Mouse (Mus musculus) embryonic facial prominence, embryonic 12.5 days (tissue): ENCODE measurements around the gene Styxl1. TPM values are rescaled to one million over a fixed set of nuclear protein-coding genes. Genes with fewer than 3 reads are reported as not detected.

ENCODE experiments used
- ATAC-seq: fragments of 200-750 bp; cut with Nextera tagmentation; 2 replicates; pipeline ENCODE4 v1.8.0; 2017; ENCODE audit not compliant: insufficient number of reproducible peaks, insufficient read depth, low FRiP score, low TSS enrichment
- H3K27ac ChIP-seq: fragments of 300-500 bp; sonication (generic); 2 replicates; pipeline ENCODE4 v1.5.1; 2016; ENCODE audit warnings: mild to moderate bottlenecking
- H3K27me3 ChIP-seq: fragments of 300-500 bp; sonication (generic); 2 replicates; pipeline ENCODE4 v1.6.1; 2016; ENCODE audit warnings: mild to moderate bottlenecking, moderate library complexity
- H3K36me3 ChIP-seq: fragments of 300-500 bp; sonication (generic); 2 replicates; pipeline ENCODE4 v1.6.1; 2016; ENCODE audit warnings: mild to moderate bottlenecking
- H3K4me1 ChIP-seq: fragments of 300-500 bp; sonication (generic); 2 replicates; pipeline ENCODE4 v1.6.1; 2016
- H3K4me2 ChIP-seq: fragments of 300-500 bp; sonication (generic); replicated peaks from 2 replicates; pipeline ENCODE4 v1.6.1; 2016; ENCODE audit warnings: mild to moderate bottlenecking, moderate library complexity
- H3K4me3 ChIP-seq: fragments of 300-500 bp; sonication (generic); 2 replicates; pipeline ENCODE4 v1.5.1; 2016; ENCODE audit warnings: mild to moderate bottlenecking
- H3K9ac ChIP-seq: fragments of 300-500 bp; sonication (generic); 2 replicates; pipeline ENCODE4 v1.6.1; 2016; ENCODE audit warnings: mild to moderate bottlenecking, moderate library complexity
- H3K9me3 ChIP-seq: fragments of 300-500 bp; sonication (generic); 2 replicates; pipeline ENCODE4 v1.6.1; 2016; ENCODE audit warnings: mild to moderate bottlenecking, moderate library complexity
- WGBS: fragments of 180-500 bp; shearing (Covaris S2); methylation state at CpG from one replicate; pipeline ENCODE4 v1.1.7; 2016; 5-methylcytosine and 5-hydroxymethylcytosine counted together
- polyA plus RNA-seq: library from polyadenylated mRNA; unstranded; fragments of >200 nt; fragmentation: Nextera tagmentation; extraction: Ambion mirVana; gene quantifications from 2 replicates; pipeline ENCODE4 v1.2.1, GENCODE M21; 2016

The Styxl1 gene
- polyA plus RNA-seq, result 0.23 and 0.47 TPM in 2 replicates

DNA sequence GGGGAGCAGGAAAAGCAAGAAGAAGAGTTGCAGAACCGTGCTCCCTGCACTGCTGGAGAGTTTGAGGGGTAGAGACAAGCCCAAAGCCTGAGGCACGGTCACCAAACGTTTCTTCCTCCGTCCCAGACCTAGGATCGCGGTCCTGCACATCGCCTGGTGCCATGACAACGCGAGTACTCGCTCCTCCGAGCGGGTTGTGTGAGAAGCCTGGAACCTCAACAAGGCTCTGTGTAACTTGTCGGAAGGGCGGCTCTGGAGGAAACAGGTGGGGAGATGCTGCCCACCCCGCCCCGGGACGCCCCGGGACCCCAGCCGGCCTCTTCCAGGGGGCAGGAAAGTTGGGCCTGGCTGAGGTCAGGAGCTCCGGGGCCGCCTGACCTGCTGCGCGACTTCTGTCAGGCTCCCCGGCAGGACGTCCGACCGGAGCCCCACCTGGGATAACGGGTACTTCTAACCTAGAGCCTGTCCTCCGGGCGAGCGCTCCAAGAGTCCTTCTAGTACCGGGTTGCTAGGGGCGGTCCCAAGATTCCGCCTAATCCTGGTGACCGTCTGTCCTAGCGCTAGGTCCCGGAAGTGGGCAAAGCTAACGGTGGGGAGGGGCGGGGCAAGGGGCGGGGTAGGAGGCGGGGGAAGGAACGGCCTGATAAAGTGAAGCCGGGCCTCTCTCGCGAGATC is at the start of gene Styxl1:
Gene Styxl1 (minus strand): TSS at position 590 of the 675 bp plus-strand sequence.
- peak; percentile 87 for ATAC-seq
- H3K9me3 ChIP-seq, result no peaks in the 10 kb centered on the region
- H3K27me3 ChIP-seq, result no peaks in the 10 kb centered on the region
- peak within 1 kb of the TSS; percentile 85 for H3K4me2 ChIP-seq
- peaks cover 19% of the 10 kb centered on the region for H3K4me1 ChIP-seq
- H3K9ac ChIP-seq, result peak within 1 kb of the TSS; percentile 94
- H3K27ac ChIP-seq, result peak within 1 kb of the TSS; percentile 94
- peak within 1 kb of the TSS; percentile 86 for H3K4me3 ChIP-seq
- H3K36me3 ChIP-seq, result peaks cover 16% of the 10 kb centered on the region
- under 1% methylated on average over 45 of the region's 45 CpGs for WGBS

DNA sequence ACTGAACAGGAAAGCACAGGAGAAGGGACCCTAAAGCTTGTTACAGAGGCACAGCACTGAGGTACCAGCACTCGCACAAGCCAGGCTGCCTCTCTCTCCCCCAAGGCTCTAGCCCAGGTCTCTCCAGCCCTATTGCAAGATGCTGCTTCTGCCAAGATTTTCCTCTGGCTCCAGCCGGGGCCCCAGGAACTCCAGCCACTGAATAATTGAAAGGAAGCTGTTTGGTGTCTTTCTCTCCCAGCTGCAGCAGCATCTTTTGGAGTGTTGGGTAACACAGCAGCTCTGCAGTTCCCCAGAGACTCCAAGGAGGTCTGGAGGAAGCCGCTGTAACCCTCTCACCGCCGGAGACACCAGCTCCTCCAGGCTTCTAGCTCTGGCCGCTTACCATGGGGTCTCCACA is 48.0 kb upstream of the Styxl1 start:
- no peaks in the 10 kb centered on the region for H3K36me3 ChIP-seq
- H3K27me3 ChIP-seq, result no peaks in the 10 kb centered on the region
- no peak overlapping the region for H3K4me2 ChIP-seq
- peaks cover 16% of the 10 kb centered on the region for H3K4me1 ChIP-seq
- H3K9me3 ChIP-seq, result no peaks in the 10 kb centered on the region
- no peak overlapping the region for H3K9ac ChIP-seq
- WGBS, result 38% methylated on average over 6 of the region's 6 CpGs
- peak overlapping the region; percentile 46; the same call in 1 of the 2 replicates for H3K27ac ChIP-seq
- H3K4me3 ChIP-seq, result no peak overlapping the region
- no peak for ATAC-seq

GRCm38 (mm10) chr5:135824517-135824916 is 46.3 kb upstream of the Styxl1 start:
- H3K9me3 ChIP-seq, result no peaks in the 10 kb centered on the region
- no peak overlapping the region for H3K9ac ChIP-seq
- no peak overlapping the region for H3K4me2 ChIP-seq
- H3K27ac ChIP-seq, result no peak overlapping the region
- no peaks in the 10 kb centered on the region for H3K36me3 ChIP-seq
- WGBS, result 53% methylated on average over 3 of the region's 3 CpGs
- ATAC-seq, result no peak
- peaks cover 16% of the 10 kb centered on the region for H3K4me1 ChIP-seq
- peaks cover 5% of the 10 kb centered on the region; the same call in 1 of the 2 replicates for H3K27me3 ChIP-seq
- no peak overlapping the region for H3K4me3 ChIP-seq

- Histone ChIP-seq H3K4me1 (peaks cover 16% of the 10 kb centered on the region), H3K36me3 (no peaks in the 10 kb centered on the region), H3K27me3 (peaks cover 9% of the 10 kb centered on the region; the same call in 1 of the 2 replicates), H3K9ac (no peak overlapping the region), H3K4me2 (no peak overlapping the region), H3K27ac (no peak overlapping the region), H3K4me3 (no peak overlapping the region), H3K9me3 (no peaks in the 10 kb centered on the region)
- ATAC-seq, result no peak
- WGBS, result 16% methylated on average over 7 of the region's 7 CpGs
Observed at GRCm38 (mm10) chr5:135822316-135822944, 44.2 kb upstream of the Styxl1 start.

DNA sequence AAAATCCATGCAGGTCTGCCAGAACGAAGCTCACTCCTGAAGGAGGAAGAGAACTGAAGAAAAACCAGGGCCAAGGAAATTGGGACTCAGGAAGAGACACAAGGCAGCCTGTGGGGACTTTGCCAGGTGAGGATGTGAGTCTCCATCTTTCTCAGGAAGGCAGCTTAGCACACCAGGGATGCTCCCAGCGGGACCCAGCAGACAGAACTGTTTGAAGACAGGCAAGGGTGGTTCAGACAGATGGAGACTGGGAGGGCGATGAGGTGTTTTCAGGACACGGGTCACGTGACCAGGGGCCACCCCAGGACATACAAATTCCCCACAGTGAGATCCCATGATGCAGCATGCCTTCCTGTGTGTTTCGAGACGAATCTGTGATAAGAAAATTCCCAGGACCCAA is 40.3 kb upstream of the Styxl1 start:
- Histone ChIP-seq H3K36me3 (no peaks in the 10 kb centered on the region), H3K9me3 (no peaks in the 10 kb centered on the region), H3K9ac (no peak overlapping the region), H3K4me2 (no peak overlapping the region), H3K27me3 (peaks cover 9% of the 10 kb centered on the region; the same call in 1 of the 2 replicates), H3K4me3 (no peak overlapping the region), H3K27ac (no peak overlapping the region), H3K4me1 (peaks cover 8% of the 10 kb centered on the region)
- 42% methylated on average over 7 of the region's 7 CpGs for WGBS
- no peak for ATAC-seq

DNA sequence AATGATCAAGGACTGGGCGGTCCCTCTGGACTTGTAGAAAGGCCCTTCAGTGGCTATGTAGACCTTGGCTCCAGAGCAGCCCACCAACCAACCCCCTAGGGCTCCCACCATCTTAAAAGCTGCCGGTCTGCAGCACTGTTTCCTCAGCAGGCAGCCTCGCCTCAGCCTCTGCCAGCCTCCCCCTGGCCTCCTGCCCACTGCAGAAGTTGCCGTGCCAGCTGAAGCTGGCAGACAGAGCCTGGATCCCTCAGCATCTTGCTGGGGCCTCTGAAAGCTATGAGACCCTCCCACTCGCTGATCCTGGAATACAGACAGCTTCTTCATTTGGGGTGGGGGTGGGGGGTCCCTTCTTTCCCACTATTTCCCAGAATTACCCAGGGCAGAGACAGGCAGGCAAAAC is 34.8 kb upstream of the Styxl1 start:
- Histone ChIP-seq H3K9ac (no peak overlapping the region), H3K27ac (no peak overlapping the region), H3K4me3 (no peak overlapping the region), H3K4me1 (no peaks in the 10 kb centered on the region), H3K27me3 (no peaks in the 10 kb centered on the region), H3K36me3 (no peaks in the 10 kb centered on the region), H3K4me2 (no peak overlapping the region), H3K9me3 (no peaks in the 10 kb centered on the region)
- ATAC-seq, result no peak
- WGBS, result 68% methylated on average over 5 of the region's 5 CpGs

- WGBS, result 44% methylated on average over 3 of the region's 3 CpGs
- no peaks in the 10 kb centered on the region for H3K27me3 ChIP-seq
- peak overlapping the region; percentile 28; the same call in 1 of the 2 replicates for H3K4me2 ChIP-seq
- ATAC-seq, result no peak
- 0 out of 2 replicates have a peak overlapping the region, but pooled peaks have one; percentile 20 for H3K4me3 ChIP-seq
- no peak overlapping the region for H3K27ac ChIP-seq
- 0 out of 2 replicates have a peak, but pooled peaks cover 6% of the 10 kb centered on the region for H3K4me1 ChIP-seq
- no peaks in the 10 kb centered on the region for H3K36me3 ChIP-seq
- H3K9me3 ChIP-seq, result 0 out of 2 replicates have a peak, but pooled peaks cover 2% of the 10 kb centered on the region
- H3K9ac ChIP-seq, result no peak overlapping the region
Observed at GRCm38 (mm10) chr5:135807263-135807637, 29.1 kb upstream of the Styxl1 start.

DNA sequence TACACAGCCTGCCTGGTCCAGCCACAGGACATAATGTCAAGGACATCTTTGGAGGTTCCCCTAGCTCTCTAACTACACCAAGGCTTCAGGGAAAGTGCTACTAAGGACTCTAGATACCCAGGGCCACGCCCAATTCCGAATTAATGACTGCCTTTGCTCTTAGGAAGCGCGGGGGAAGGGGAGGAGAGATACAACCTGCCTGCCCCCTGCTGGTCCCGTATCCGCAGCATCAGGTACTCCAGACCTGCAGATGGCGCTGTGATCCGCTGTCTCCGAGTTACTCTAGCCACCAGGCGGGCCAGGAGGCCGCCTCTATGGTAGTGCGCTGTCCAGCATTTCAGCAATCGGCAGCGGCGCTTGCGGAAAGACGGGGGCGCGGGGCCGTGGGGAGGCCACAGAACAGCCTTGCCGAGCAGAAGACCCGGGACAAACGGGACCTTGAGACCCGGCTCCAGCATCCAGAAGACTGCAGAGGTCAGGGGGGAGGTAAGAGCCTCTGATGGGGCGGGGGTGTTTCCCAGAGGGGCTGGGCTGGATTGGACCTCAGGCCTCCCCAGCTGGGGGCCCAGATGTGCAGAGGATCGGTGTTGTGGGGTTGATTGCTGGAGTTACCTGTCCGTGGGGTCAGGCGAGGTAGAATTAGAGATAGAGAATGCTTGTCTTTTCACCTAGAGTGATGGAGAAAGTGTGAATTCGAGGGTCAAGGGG is 28.5 kb upstream of the Styxl1 start, which contains the start of gene Srrm3:
Gene Srrm3 (plus strand): TSS at position 336 of the 708 bp plus-strand sequence.
- Histone ChIP-seq H3K4me1 (0 out of 2 replicates have a peak, but pooled peaks cover 6% of the 10 kb centered on the region), H3K9ac (no peak within 1 kb of the TSS), H3K4me2 (peak within 1 kb of the TSS; percentile 28; the same call in 1 of the 2 replicates), H3K36me3 (no peaks in the 10 kb centered on the region), H3K27me3 (no peaks in the 10 kb centered on the region), H3K9me3 (0 out of 2 replicates have a peak, but pooled peaks cover 2% of the 10 kb centered on the region), H3K4me3 (0 out of 2 replicates have a peak within 1 kb of the TSS, but pooled peaks have one; percentile 20), H3K27ac (no peak within 1 kb of the TSS)
- ATAC-seq, result no peak; the same call in 1 of the 2 replicates
- WGBS, result 4% methylated on average over 29 of the region's 29 CpGs

DNA sequence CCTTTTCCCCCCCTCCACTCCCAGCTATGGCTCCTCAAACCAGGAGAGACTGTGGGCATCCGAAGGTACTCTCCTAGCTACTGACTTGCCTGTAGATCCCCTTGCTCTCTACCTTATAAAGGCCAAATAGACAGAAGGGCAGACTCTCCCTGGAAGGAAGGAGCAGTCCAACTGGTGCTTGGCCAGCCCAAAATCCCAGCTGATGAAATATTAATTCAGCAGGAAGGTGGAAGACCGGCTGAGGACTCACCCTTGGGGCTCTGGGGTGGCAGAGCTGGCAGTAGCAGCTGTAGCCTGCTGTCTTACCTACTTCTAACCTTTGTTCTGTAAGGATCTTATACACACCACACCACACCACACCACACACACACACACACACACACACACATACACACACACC is 26.6 kb upstream of the Styxl1 start:
- Histone ChIP-seq H3K4me2 (no peak overlapping the region), H3K9ac (no peak overlapping the region), H3K9me3 (0 out of 2 replicates have a peak, but pooled peaks cover 2% of the 10 kb centered on the region), H3K27me3 (no peaks in the 10 kb centered on the region), H3K36me3 (no peaks in the 10 kb centered on the region), H3K4me3 (no peak overlapping the region), H3K27ac (no peak overlapping the region), H3K4me1 (peaks cover 17% of the 10 kb centered on the region)
- WGBS, result 53% methylated on average over 2 of the region's 2 CpGs
- ATAC-seq, result no peak

- no peak overlapping the region for H3K27ac ChIP-seq
- peaks cover 17% of the 10 kb centered on the region for H3K4me1 ChIP-seq
- no peak for ATAC-seq
- 0 out of 2 replicates have a peak, but pooled peaks cover 2% of the 10 kb centered on the region for H3K9me3 ChIP-seq
- H3K4me3 ChIP-seq, result no peak overlapping the region
- no peaks in the 10 kb centered on the region for H3K36me3 ChIP-seq
- H3K9ac ChIP-seq, result no peak overlapping the region
- H3K27me3 ChIP-seq, result no peaks in the 10 kb centered on the region
- H3K4me2 ChIP-seq, result no peak overlapping the region
- 78% methylated on average over 4 of the region's 4 CpGs for WGBS
Observed at GRCm38 (mm10) chr5:135803676-135804075, 25.5 kb upstream of the Styxl1 start.

GRCm38 (mm10) chr5:135803135-135803534 is 24.9 kb upstream of the Styxl1 start:
- H3K27ac ChIP-seq, result no peak overlapping the region
- H3K9me3 ChIP-seq, result 0 out of 2 replicates have a peak, but pooled peaks cover 2% of the 10 kb centered on the region
- no peaks in the 10 kb centered on the region for H3K27me3 ChIP-seq
- no peak for ATAC-seq
- no peak overlapping the region for H3K9ac ChIP-seq
- no peak overlapping the region for H3K4me2 ChIP-seq
- 64% methylated on average over 4 of the region's 4 CpGs for WGBS
- H3K36me3 ChIP-seq, result no peaks in the 10 kb centered on the region
- H3K4me1 ChIP-seq, result peaks cover 17% of the 10 kb centered on the region
- H3K4me3 ChIP-seq, result no peak overlapping the region
